Mouse (Mus musculus): ENCODE results near the gene Mta2.

Gene Mta2

DNA sequence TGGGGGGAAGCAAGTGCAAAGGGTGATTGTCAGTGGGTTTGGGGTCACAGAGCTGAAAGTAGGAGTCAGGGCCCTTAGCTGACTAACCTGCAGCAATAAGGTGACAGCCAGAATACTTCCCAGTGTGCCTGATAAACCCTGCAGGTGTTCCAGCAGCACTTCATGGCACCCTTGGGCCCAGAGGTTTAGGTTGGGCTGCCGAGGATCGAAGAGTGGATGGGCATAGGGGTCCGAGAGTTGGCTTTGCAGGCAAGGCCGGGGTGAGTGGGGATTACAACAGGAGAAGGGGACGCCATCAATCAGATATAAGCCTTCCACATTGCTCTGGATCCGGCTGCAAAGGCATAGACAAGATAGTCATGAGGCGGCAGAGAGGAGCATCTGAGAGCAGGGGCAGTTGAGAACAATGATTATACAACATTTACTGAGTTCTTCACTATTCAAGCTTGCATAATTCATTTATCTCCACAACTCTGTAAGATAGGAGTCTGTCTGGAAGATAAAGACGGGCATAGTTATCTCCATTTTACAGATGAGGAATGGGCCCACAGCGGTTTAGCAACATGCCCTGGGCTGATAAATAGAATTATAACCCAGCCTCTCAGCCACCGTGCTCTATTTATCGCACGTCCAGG lies 13.7 kb upstream of the Mta2 start:
- intact Hi-C loops (cut with DNase I), result no loop called here

DNA sequence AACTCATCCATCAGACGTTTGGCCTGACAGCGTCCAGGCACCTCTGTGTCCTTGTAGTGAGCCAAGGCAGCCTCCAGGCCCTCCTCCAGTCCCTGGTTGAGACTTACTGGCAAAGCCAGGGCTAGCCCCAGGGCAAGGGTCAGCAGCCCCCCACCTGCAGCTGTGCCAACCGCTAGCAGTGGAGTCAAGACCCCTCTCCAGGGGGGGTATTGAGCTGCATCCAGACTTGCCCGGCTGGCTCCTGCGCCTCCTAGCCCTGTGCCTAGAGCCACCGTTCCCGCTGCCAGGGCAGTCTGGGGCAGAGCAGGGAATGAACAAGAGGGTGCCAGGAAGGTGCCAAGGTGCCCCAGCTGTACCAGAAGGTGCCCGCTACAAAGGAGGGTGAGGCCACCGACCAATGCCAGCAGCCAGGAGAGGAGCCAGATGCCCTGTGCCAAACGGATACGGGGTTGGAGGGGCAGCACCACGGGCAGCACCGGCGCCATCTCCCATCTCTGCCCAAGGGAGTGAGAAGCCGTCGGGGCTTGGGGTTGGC lies 12.9 kb upstream of the Mta2 start:
- intact Hi-C loops (cut with DNase I), result no loop called here

DNA sequence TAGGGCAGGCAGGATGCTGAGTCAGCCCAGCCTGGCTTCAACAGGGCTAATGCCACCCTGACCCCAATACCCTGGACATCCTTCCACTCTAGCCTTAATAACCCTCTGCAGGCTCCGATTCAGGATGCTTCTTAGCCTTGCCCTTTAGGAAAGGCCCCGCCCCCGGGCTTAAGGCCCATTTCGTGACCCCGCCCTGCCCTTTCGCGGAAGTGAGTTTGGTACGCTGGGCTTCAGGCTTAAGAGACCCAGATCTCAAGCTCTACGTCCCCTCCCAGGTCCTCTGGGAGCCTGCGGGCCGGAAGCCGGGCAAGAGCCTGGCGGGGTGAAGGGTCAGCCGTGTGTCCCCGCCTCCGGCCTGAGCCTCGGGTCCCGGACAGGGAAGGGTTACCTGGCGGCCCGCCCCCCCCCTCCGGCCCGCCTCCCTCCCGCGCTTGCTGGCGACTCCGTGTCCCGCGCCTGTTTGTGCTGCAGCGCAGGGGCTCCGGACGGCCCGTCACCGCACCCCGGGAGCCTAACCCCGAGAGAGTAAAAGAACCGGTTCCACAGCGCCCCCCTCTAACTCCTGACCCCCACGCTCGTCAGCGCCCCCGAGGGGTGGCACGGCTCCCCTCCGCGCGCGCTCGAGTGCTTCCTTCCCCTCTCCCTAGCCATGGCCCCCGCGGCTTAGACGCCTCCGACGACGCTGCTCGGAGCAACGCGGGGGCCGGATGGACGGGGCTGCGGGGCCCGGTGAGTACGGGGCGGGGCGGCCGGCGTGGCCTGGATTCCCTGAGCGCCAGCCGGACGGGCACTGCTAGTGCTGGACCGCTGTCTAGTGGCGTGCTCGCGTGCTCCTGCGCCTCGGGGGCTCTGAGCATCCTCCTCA lies 12.2 kb upstream of the Mta2 start, which contains the start of the genes Rom1 and Eml3:
Gene Rom1 (minus strand): TSS at position 133 of the 865 bp plus-strand sequence.
Gene Eml3 (plus strand): TSS at position 329 of the 865 bp plus-strand sequence.
- intact Hi-C loops (cut with DNase I), result no loop called here

DNA sequence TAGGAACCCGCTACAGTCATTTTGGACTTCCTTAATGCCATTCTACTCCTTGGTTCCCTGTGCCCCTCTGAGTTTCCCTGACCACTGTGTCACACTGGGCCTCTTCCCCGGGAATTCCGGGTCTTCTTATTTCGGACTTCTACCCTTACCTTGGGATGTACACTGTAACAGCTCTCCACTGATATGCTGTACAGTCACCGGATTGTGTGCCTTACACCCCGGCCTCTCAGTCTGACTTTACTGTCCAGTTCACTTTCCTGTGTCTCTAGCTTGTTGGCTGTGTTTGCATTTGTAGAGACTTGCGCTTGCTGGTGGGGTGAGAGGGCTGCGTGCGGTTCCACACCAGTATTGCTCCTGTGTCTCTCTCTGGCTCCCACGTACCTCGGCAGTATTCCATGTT lies 11.6 kb upstream of the Mta2 start:
- intact Hi-C loops (cut with DNase I), result no loop called here

DNA sequence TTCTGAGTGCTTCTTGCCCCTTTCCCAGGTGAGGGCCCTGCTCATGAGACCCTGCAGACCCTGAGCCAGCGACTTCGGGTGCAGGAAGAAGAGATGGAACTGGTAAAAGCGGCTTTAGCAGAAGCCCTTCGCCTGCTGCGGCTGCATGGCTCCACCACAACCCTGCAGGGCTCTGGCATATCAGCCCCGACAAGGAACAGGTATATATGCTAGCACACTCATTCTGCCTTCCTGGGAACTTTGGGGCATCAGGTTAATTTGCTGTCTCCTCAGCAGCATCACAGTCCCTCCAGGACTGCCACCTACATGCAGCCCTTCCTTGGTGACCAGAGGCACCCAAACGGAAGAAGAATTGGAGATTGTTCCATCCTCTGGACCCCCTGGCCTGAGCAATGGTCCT lies 10.9 kb upstream of the Mta2 start:
- intact Hi-C loops (cut with DNase I), result no loop called here

DNA sequence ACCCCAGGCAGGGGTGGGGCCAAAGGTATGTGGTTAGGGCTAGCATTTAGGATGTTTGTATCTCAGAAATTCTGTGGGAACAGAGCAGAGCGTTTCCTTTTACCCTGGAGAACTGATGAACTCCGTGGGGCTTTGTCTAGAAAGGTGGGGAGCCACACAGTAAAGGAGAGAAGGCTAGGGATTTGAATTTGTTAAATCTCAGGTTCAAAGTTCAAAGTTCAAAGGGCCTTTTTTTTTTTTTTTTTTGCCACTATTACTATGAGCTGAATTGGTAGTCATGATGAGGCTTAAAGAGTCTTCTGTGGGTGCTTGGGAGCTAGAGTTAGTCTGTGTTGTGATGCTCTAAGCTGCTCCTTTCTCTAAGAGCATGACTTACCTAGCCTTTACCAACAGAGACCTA lies 4.9 kb upstream of the Mta2 start:
- intact Hi-C loops (cut with DNase I), result loop anchor here (5.0 kb wide), 1 partner anchor 39 kb away; the partner anchor contains the start of gene Ganab

DNA sequence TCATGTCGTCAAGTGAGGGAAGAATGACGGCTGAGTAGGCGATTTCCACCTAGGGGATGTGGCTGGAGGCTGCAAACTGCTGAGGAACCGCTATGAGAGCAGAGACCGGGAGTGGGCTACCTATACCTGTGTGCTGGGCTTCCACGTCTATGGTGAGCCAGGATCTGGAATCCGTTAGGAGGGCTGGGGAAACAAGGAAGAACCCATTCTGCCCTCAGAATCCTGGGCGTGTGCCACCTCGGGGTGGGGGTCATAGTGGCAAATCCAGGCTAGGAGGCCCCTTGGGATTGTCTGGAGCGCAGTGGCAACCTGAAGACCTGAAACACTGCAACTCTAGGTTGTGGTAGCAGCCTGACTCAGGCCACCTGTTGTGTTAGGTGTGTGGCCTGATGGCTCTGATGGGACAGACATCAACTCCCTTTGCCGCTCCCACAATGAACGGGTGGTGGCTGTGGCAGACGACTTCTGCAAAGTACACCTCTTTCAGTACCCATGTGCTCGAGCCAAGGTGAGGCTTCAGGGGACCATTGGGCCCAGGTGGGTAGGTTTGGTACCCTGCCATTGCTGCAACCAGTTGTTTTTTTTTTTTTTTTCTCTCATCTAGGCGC lies 1.0 kb upstream of the Mta2 start:
- intact Hi-C loops (cut with DNase I), result no loop called here

DNA sequence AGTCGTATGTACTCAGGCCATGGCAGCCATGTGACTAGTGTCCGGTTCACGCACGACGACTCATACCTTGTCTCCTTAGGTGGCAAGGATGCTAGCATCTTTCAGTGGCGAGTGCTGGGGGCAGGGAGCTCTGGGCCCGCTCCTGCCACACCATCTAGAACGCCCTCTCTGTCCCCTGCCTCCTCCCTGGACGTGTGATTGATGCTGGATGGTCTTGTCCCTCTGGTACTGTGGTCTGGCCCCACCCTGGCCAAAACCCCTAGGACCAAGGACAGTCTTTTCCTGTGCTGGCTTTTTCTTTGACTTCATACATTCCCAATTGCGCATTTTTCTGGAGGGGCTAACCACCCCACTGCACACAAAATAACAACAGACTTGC lies 550 bp upstream of the Mta2 start:
- intact Hi-C loops (cut with DNase I), result no loop called here

DNA sequence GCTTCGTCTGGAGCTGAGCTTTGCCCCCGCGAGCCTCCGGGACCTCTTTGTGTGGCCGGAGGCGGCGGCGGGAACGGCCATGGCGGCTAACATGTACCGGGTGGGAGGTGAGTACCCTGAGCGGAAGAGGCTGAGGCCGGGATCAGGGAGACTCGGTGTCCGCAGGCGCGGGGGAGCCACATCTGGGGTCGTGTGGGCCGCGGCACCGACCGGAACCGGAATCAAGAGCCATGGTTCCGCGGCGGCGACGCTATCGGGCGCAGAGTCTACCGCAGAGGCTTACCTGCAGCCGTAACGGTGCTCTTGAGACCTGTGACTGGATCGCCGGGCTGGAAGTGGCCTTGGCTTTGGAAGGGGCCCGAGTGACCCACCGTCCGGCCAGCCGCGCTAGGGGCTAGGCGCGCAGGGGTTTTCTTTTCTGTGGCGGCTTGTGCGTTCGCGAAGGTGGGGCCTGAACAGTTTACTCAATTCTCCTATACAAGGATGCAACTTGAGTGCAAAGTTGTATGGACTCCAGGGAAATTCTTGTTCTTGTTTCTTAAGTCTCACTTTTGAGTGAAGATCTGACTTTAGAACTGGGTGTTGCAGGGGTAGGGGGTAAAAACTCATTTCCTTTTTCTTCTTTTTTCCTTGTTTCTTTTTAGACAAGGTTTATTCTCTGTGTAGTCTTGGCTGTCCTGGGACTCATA lies 745 bp downstream of the Mta2 start:
- intact Hi-C loops (cut with DNase I), result no loop called here

DNA sequence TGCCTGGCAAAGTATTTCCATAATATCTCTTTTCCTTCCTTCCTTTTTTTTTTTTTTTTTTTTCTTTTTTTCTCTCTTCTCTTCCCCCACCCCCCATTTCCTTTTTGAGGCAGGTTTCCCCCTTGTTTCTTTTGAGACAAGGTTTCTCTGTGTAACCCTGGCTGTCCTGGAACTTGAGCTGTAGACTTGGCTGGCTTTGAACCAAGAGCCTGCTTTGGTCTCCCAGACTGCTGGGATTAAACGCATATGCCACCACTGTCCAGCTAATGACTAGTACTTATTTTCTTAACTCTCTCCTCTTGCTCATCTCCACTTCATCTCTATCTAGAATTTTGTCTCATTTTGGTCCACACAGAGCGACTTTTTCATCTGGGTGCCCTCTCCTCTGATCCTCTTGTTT lies 1.4 kb downstream of the Mta2 start:
- intact Hi-C loops (cut with DNase I), result no loop called here

DNA sequence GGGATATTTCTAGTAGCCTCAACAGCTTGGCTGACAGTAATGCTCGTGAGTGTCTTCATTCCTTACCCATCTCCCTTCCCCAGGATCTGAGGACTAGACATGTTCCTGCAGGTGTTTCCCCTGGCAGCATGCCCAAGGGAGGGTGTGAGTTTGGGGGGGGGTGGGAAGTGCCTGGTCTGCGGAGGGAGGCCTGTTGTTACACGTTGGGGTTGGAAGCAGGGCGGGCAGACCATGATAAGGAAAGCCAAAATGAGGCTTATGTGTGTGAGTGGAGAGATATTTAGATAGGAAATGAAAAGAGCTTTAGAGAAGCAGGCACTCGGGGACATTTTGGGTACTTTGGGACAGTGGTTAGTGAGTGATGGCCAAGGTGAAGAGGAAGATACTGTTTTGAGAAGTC lies 2.4 kb downstream of the Mta2 start:
- intact Hi-C loops (cut with DNase I), result no loop called here

DNA sequence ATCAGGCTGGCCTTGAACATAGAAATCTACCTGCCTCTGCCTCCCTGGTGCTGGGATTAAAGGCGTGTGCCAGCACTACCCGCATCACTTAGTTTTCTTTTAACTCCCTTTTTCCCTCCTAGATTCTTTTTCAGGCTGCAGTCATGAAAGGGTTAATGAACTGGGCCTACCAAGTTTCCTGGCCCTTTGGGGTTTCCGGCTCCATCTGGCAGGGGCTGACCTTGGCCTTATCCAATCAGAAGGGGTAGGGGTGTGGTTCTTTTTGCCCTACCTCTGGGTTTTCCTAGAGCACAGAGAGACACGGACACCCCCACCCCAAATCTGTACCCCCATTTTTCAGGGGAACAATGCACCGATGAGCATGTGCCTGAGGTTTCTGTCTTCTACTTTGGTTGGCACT lies 3.1 kb downstream of the Mta2 start:
- intact Hi-C loops (cut with DNase I), result no loop called here

DNA sequence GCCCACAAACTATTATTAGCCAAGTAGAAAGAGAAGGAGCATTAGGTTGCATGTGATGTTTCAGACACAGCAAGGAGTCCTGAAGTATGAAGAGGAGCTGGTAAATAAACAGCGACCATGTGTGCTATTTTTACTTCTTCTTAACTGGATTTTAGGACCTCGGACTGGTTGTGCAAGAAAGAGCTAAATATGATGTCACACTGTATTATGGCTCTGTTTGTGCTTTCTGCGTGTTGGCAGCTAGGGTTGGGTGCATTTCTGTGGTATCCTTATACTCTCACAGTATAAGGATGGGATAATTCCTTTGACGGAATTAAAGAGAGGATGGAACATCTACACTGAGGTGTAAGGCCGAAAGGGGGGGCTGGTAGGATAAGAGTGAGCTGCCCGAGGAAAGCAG lies 3.6 kb downstream of the Mta2 start:
- intact Hi-C loops (cut with DNase I), result no loop called here

DNA sequence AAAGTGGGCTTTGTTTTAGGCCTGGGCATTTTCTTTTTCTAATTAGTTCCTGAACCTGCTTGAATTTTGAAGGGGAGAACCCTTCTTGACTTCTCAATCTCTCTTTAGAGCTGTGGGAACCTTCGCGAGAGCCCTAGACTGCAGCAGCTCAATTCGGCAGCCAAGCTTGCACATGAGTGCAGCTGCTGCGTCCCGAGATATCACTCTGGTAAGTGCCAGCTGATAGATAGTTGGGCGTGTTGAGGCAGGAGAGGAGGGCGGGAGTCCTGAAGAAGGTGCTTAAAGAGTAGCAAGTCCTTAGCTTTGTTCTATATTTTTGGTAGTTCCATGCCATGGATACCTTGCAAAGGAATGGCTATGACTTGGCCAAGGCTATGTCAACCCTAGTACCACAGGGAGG lies 5.3 kb downstream of the Mta2 start:
- intact Hi-C loops (cut with DNase I), result no loop called here

DNA sequence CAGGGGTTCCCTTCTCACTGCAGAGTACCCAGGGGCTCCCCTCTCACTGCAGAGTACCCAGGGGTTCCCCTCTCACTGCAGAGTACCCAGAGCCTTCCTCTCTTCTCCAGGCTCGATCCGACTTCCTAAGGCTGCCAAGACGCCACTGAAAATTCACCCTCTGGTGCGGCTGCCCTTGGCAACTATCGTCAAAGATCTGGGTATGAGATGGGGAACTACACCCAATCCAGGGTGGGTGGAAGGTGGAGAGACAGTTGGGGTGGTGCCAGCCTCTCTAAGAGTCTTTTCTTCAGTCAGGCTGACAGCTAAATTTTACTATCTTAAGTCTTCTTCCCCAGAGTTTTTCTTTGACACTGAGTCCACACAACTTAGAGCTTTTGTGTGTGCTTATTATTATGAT lies 8.5 kb downstream of the Mta2 start:
- intact Hi-C loops (cut with DNase I), result loop anchor here (5.0 kb wide), 1 partner anchor 118 kb away; no protein-coding TSS in a partner anchor

DNA sequence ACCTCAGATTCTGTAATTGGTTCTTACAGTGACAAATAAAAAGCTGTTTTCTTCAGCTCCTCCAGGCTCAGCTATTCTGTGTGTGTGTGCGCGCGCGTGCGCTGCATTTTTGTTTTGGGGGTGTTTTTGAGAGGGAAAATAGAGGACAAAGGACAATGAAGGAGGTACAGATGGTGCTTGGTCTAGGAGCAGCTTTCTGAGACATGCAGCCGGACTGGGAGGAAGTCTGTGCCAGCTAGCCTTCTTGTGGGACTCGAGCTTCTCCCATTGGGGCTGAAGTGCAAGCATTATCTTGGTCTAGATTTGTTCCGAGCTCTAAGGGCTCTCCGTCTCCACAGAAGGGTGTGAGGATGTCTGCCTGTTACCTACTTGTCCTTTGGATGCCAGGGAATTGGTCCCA lies 10.6 kb downstream of the Mta2 start:
- intact Hi-C loops (cut with DNase I), result loop anchor here (5.0 kb wide), 1 partner anchor 120 kb away; no protein-coding TSS in a partner anchor

DNA sequence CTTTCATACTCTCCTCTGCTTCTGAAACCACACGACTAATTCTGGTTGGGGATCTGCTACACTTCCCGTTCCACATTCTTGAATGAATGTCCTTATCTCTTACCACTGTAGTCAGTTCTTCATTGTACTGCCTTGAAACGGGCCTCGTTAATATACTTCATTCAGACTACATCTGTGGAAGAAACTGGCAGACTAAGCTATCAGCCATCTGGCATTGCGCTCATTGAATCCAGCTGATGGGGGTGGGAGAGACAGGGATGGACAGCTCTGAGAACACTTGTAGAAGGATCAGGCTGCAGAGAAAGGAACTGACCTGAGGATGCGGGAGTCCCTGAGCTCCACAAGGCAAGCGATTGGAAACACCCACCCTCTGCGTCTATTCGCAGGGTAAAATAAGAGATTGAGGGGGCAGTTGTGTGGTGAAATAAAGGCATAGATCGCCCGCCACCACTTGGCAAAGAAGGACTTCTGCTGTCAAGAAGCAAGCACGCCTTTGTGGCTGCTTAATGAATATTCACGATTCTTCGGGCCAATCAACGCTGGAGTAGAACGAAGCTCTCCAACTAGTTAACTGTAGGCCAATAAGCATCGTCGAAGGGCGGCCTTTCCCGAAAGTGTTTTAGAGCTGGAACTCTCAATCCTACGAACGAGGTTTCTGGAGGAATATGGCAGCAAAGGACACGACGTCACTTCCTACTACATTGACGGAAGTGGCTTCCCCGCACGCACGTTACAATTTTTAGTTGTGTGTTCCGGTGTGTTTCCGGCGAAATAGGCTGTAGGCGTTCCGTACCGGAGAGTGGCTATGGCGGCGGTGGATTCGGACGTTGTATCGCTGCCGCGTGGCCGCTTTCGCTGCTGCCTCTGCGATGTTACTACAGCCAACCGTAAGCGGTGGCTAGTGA lies 11.7 kb downstream of the Mta2 start, which contains the start of gene Tut1:
Gene Tut1 (plus strand): TSS at position 713 of the 905 bp plus-strand sequence.
- intact Hi-C loops (cut with DNase I), result loop anchor here (5.0 kb wide), 1 partner anchor 121 kb away; no protein-coding TSS in a partner anchor

DNA sequence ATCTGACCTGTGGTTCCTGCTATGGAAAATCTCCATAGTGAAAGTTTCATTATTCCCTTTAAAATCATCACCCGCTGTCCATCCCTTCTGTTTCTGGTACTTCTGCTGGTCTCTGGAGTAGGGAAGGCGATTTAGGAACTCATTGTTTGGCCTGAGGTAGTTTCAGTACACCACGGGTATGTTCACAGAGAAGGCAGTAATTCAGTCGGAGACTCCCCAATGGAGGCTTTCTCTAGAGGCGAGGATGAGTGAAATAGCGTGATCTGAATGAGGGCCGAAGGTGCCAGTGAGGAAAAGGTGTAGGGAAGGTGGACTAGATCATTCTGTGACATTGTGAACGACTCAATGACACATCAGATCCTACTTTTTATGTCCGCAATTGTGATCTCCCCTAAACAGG lies 12.5 kb downstream of the Mta2 start:
- intact Hi-C loops (cut with DNase I), result loop anchor here (5.0 kb wide), 1 partner anchor 122 kb away; no protein-coding TSS in a partner anchor

DNA sequence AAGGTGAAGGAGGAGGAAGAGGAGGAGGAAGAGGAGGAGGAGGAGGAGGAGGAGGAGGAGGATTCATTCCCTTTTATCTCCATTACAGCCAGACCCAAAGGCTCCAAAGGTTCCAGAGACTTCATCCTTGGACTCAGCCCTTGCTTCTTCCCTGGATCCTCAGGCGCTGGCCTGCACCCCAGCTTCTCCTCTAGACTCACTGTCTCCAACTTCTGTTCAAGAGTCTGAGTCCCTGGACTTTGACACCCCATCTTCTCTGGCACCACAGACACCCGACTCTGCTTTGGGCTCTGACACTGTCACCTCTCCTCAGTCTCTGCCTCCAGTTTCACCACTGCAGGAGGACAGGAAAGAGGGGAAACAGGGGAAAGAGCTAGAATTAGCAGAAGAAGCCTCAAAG lies 20.6 kb downstream of the Mta2 start:
- intact Hi-C loops (cut with DNase I), result no loop called here

DNA sequence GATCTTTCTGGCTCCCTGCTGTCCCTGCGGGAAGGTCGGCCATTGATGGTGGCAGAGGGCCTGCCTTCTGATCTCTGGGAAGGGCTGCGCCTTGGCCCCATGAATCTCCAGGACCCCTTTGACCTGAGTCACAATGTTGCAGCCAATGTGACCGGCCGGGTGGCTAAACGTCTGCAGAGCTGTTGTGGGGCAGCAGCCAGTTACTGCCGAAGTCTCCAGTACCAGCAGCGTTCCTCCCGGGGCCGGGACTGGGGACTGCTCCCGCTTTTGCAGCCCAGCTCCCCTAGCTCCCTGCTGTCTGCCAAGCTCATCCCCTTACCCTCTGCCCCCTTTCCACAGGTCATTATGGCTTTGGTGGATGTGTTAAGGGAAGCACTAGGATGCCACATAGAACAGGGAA lies 23.4 kb downstream of the Mta2 start:
- intact Hi-C loops (cut with DNase I), result no loop called here
